Mouse (Mus musculus) neural tube, embryonic 12.5 days (tissue): ENCODE data around the gene AF067063. TPM values are rescaled to one million over a fixed set of nuclear protein-coding genes. Genes with fewer than 3 reads are reported as not detected.
"Not testable (repeated sequence)": the region's sequence is repeated elsewhere in the genome, so short reads cannot be mapped to it uniquely, and the experiment has no call there.

Experiments used
- ATAC-seq: fragments of 200-750 bp; cut with Nextera tagmentation; 2 replicates; pipeline ENCODE4 v1.8.0; 2017; ENCODE audit warnings: low read depth, mild to moderate bottlenecking, moderate TSS enrichment, moderate library complexity; ENCODE audit not compliant: low FRiP score
- H3K27ac ChIP-seq: fragments of 300-500 bp; sonication (generic); 2 replicates; pipeline ENCODE4 v1.5.1; 2016
- H3K27me3 ChIP-seq: fragments of 300-500 bp; sonication (generic); replicated peaks from 2 replicates; pipeline ENCODE4 v1.6.1; 2016; ENCODE audit warnings: mild to moderate bottlenecking
- H3K36me3 ChIP-seq: fragments of 300-500 bp; sonication (generic); 2 replicates; pipeline ENCODE4 v1.6.1; 2016; ENCODE audit warnings: mild to moderate bottlenecking
- H3K4me1 ChIP-seq: fragments of 300-500 bp; sonication (generic); 2 replicates; pipeline ENCODE4 v1.6.1; 2016
- H3K4me2 ChIP-seq: fragments of 300-500 bp; sonication (generic); replicated peaks from 2 replicates; pipeline ENCODE4 v1.6.1; 2016; ENCODE audit warnings: mild to moderate bottlenecking
- H3K4me3 ChIP-seq: fragments of 300-500 bp; sonication (generic); 2 replicates; pipeline ENCODE4 v1.5.1; 2016
- H3K9ac ChIP-seq: fragments of 300-500 bp; sonication (generic); 2 replicates; pipeline ENCODE4 v1.6.1; 2016; ENCODE audit warnings: mild to moderate bottlenecking
- H3K9me3 ChIP-seq: fragments of 300-500 bp; sonication (generic); 2 replicates; pipeline ENCODE4 v1.6.1; 2016; ENCODE audit warnings: mild to moderate bottlenecking
- WGBS: fragments of 180-500 bp; shearing (Covaris S2); methylation state at CpG from one replicate; pipeline ENCODE4 v1.1.7; 2016; 5-methylcytosine and 5-hydroxymethylcytosine counted together
- polyA plus RNA-seq: library from polyadenylated mRNA; unstranded; fragments of >200 nt; fragmentation: Nextera tagmentation; extraction: Ambion mirVana; gene quantifications from 2 replicates; pipeline ENCODE4 v1.2.1, GENCODE M21; 2016

Gene AF067063
- not detected in 2 replicates for polyA plus RNA-seq

DNA sequence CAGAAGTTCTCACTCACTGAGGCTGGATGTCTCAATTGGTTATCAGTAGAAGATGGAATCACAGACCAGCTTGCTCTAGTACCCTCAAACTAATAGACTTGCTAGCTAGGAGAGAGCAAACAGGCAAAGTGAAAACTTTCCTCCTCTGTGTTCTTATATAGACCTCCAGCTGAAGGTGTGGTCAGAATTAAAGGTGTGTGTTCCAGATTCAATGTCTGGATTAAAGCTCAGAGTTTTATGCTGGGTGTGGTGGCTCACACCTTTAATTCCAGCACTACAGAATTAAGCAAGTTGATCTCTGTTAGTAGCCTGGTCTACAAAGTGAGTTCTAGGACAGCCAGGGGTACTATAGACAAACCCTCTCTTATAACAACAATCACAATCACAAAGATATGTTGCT, at the start of gene AF067063:
Gene AF067063, minus strand, starts transcription at position 101 of the 400 bp plus-strand sequence.
- ATAC-seq = not testable (repeated sequence)

DNA sequence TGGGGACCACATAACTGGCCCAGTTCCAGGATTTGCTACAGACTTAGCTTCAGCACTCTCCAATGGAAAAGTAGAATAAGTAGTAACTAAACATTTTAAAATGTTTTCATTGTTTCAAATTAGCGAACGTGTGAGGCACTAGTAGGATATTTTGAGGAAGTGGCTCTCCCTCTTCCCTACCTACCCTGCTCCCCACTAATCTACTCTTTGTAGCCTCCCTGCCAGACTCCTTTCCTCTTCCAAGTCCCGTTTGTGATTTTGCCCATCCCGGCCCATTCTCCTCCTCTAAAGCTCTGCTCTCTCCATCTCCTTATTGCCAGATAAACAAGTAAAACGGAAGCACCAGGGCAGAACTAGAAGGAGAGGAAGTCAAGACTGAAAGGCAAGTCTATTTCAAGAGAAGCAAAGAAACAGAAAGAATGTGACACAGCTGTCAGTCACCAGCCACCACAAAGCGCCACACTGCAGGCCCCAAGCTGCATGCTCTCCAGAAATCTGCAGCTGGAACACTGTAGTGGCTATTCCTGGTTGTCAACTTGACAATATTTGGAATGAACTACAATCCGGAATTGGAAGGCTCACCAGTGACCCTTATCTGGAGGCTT, 34.5 kb upstream of the AF067063 start:
- not testable (repeated sequence) for H3K9ac ChIP-seq, H3K27me3 ChIP-seq, H3K9me3 ChIP-seq, H3K27ac ChIP-seq, H3K4me1 ChIP-seq, H3K4me3 ChIP-seq, ATAC-seq, H3K36me3 ChIP-seq, H3K4me2 ChIP-seq
- 84% methylated on average over 6 of the region's 7 CpGs for WGBS

More for the DNA sequence above, at the start of gene AF067063:
- H3K9ac ChIP-seq, H3K27me3 ChIP-seq, H3K4me1 ChIP-seq, H3K9me3 ChIP-seq, H3K4me3 ChIP-seq, H3K36me3 ChIP-seq, H3K27ac ChIP-seq, H3K4me2 ChIP-seq: not testable (repeated sequence)

DNA sequence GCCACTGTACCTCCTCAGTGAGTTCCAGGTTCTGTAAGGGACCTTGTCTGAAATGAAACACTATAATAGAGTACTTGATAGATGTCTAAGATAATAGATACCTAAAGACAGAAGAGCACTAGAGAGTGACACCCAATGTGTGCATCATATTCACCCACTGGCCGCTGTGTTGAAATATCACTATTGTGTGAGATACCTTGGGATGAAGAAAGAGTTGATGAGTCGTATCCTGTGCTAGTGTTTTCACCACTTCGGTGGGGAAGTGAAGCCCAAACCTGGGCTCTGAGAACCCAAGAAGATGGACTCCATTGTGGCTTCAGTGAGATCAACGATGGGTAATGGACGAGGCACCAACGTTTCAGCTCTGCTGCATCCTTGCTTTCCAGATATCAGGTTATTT, 32.4 kb upstream of the AF067063 start:
- H3K4me2 ChIP-seq = not testable (repeated sequence)
- WGBS = no CpG with 5 or more reads among the region's 6 CpGs

DNA sequence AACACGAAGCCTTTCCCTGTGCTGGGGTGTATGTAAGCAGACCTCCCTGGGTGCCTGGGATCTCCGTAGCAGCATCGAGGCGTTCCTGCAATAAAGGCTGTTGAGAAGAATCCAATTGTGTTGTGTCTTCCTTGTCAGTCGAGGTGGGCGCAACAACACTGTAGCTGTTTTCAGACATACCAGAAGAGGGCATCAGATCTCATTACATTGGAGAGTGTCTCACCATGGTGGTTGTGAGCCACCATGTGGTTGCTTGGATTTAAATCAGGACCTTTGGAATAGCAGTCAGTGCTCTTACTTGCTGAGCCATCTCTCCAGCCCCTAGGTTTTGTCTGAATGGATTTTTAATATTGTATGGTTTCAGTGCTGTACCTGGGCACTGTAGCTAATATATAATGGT, 10.0 kb upstream of the AF067063 start:
- not testable (repeated sequence) for H3K9ac ChIP-seq, H3K4me2 ChIP-seq, H3K36me3 ChIP-seq, H3K4me3 ChIP-seq, H3K27me3 ChIP-seq, H3K9me3 ChIP-seq, H3K4me1 ChIP-seq, H3K27ac ChIP-seq
- ATAC-seq = peak; percentile 22; the same call in 1 of the 2 replicates
- WGBS = 29% methylated on average over 6 of the region's 6 CpGs

More for the DNA sequence above, 32.4 kb upstream of the AF067063 start:
- H3K4me1 ChIP-seq, H3K27me3 ChIP-seq, ATAC-seq, H3K9ac ChIP-seq, H3K36me3 ChIP-seq, H3K9me3 ChIP-seq, H3K27ac ChIP-seq, H3K4me3 ChIP-seq: not testable (repeated sequence)

DNA sequence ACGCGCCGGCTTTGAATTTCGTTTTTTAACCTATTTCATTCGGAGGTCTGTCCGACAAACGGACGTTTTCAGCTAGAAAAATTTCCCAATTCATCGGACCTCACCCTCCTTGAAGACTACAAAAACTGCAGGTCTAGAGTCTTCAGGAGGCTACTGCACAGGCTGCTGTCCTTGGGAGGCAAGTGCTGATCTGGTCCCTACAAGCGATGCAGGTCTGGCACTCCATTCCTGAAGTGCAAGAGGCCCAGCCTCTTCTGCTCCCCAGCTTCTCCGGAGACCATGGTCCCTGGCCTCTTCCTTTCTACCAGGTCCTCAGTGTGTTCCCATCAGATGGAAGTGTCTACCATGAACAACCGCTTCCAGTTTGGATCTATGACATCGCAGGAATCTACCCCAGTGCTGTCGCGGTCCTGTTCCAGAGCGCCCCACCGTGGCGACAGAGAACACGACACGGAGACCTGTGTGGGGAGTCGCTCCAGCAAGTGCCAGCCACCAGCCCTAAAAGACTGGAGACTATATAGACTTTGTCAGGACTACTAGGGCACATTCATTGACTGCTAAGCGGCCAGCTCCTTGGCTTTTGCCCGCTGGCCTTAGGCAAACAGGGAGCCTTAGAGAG, 7.8 kb upstream of the AF067063 start:
- WGBS = 6% methylated on average over 14 of the region's 23 CpGs
- not testable (repeated sequence) for H3K9ac ChIP-seq, H3K4me3 ChIP-seq, H3K27me3 ChIP-seq, H3K4me1 ChIP-seq, H3K27ac ChIP-seq, H3K36me3 ChIP-seq, H3K9me3 ChIP-seq
- peak overlapping the region; percentile 33; the same call in 1 of the 2 replicates for H3K4me2 ChIP-seq
- ATAC-seq = peak; percentile 30; the same call in 1 of the 2 replicates

DNA sequence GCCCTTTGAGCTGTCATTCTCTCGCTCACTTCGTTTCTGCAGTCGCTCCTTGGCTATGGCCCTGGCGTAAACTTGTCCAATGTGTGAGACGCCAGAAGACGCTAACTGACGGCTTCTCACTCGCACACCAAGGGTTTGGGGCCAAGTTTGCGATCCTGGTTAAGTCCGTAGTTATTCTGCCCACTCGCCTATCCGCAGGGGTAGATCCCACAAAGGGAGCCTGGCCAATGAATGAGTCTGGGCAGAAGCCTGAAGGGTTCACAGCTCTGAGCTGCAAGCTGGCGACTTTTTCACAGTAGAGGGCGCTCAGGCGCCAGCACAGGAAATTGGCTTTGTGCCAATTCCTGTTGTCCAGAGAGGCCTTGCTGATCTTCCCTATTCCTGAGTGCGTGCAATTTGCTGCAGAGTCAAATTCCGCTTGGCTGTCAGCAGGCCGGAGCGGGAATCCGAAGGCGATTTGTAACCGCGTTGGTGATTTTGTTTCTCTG, 6.4 kb upstream of the AF067063 start:
- 0 out of 2 replicates have a peak overlapping the region, but pooled peaks have one; percentile 11 for H3K4me3 ChIP-seq
- peak; percentile 83 for ATAC-seq

DNA sequence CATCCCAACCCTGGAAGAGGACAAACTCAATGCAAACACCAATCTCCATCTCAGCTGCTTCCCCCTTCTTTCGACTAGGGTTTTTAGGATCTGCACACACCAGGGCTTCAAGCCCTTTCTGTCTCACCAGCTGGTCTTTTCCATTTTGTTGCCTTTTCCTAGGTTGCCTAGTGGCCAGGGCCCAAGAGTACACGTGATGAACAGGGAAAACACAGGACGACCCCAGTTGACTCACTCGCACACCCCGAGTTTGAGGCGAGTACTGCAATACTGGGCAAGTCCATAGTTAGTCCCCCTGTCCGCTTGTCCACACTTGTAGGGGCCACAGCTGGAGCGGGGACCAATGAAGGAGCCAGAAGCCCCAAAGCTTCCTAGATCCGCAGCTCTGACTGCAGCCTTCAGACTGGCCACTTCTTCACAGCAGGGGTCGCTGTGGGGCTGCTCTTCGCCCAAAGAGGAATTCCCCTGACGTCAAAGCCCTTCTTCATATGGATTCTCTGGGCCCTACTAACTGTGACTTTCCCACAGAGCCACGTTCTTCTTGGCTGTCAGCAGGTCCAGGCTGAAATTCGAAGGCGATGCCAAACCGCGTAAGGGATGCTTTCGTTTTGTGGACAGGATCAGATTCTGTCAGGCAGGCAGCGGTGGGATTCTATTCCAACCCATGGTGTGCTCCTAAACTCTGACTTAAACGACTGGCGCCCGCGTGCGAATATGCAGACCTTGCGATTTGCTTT, 5.5 kb upstream of the AF067063 start, which contains the start of gene D13Ertd608e:
Gene D13Ertd608e, plus strand, starts transcription at position 687 of the 737 bp plus-strand sequence.
- H3K4me2 ChIP-seq = peak within 1 kb of the TSS; percentile 44
- H3K36me3 ChIP-seq, H3K9ac ChIP-seq, H3K27me3 ChIP-seq, H3K9me3 ChIP-seq, H3K27ac ChIP-seq, H3K4me1 ChIP-seq: not testable (repeated sequence)
- 13% methylated on average over 19 of the region's 25 CpGs for WGBS
- 0 out of 2 replicates have a peak within 1 kb of the TSS, but pooled peaks have one; percentile 11 for H3K4me3 ChIP-seq
- peak; percentile 39; the same call in 1 of the 2 replicates for ATAC-seq

More for the DNA sequence above, 6.4 kb upstream of the AF067063 start:
- H3K9ac ChIP-seq, H3K27me3 ChIP-seq, H3K27ac ChIP-seq, H3K36me3 ChIP-seq, H3K9me3 ChIP-seq, H3K4me1 ChIP-seq: not testable (repeated sequence)
- WGBS = 12% methylated on average over 23 of the region's 23 CpGs
- H3K4me2 ChIP-seq = peak overlapping the region; percentile 44

DNA sequence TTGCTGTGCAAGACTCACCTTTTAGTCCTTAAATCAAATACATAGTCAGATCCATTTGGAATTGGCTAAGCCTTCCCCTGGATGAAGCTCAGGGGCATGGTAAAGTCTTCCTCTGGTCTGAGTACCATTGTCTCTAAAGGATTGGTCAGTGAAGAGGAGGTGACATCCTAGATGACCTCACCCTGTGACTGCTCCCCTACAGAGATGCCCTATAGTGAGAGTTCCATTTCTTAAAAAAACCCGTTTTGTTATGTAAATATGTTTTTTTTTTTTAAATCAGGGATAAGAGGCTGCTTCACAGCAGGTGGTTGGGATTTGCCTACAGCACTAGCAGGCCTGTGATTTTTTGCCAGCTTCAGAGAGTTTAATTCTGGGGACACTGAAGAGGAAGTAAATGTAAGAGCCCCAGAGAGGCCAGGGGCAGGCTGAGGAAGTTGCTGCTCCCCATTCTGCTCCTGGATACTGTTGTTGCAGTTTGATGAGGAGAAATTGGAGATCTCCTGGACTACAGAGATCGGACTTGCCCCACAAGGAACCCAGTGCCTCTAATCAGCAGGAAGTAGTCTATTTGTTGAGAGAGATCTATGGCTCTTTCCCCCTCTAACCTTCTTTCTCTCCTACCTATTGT, 12.3 kb downstream of the AF067063 start:
- H3K4me1 ChIP-seq = no peaks in the 10 kb centered on the region
- 27% methylated on average over 2 of the region's 2 CpGs for WGBS
- no peak for ATAC-seq
- H3K4me2 ChIP-seq = no peak overlapping the region
- H3K27me3 ChIP-seq = no peaks in the 10 kb centered on the region
- H3K9me3 ChIP-seq = no peaks in the 10 kb centered on the region
- H3K36me3 ChIP-seq = no peaks in the 10 kb centered on the region
- no peak overlapping the region for H3K9ac ChIP-seq
- no peak overlapping the region for H3K27ac ChIP-seq
- H3K4me3 ChIP-seq = no peak overlapping the region

DNA sequence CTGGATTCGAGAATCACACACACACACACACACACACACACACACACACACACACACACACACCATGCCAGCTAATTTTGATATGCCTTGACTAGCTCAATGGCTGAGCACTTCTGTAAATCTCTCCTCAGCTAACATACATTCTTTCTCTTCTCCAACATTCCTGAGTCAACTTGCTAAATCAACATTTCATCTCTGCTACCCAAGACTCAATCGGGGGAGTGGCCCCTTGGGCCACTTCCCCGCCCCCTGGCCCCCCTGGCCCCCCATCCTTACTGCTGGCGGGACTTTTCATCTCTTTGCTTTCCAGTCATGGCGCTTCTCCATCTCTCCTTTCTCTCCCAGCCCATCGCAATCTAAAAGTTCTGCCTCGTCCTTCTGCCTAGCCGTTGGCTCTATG, 13.2 kb downstream of the AF067063 start:
- no peaks in the 10 kb centered on the region for H3K36me3 ChIP-seq
- 58% methylated on average over 8 of the region's 8 CpGs for WGBS
- no peak overlapping the region for H3K27ac ChIP-seq
- no peak overlapping the region for H3K9ac ChIP-seq
- no peak overlapping the region for H3K4me2 ChIP-seq
- no peaks in the 10 kb centered on the region for H3K27me3 ChIP-seq
- no peak for ATAC-seq
- no peaks in the 10 kb centered on the region for H3K9me3 ChIP-seq
- no peak overlapping the region for H3K4me3 ChIP-seq
- no peaks in the 10 kb centered on the region for H3K4me1 ChIP-seq

DNA sequence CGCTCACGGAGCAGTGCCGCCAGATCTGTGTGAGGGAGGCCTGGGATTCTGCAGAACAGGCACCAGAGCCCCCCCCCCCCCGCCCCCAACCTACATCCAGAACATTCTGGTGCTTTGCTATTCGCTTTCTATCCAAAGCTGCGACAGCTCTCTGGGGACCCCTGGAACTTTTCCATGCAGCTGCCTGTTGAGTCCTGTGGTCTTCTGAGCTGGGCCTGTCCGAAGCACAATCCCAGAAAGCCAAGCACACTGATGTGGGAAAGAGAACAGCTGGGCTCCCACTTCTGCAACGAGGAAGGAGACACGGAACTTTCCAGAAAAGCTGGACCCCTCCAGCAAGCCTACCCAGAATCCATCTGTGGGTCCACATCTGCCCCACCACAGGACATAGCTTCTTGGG, 20.0 kb downstream of the AF067063 start:
- Histone ChIP-seq H3K4me2 (no peak overlapping the region), H3K36me3 (no peaks in the 10 kb centered on the region), H3K4me3 (no peak overlapping the region), H3K27ac (no peak overlapping the region), H3K9me3 (no peaks in the 10 kb centered on the region), H3K27me3 (no peaks in the 10 kb centered on the region), H3K4me1 (no peaks in the 10 kb centered on the region), H3K9ac (no peak overlapping the region)
- 88% methylated on average over 9 of the region's 9 CpGs for WGBS
- no peak for ATAC-seq

DNA sequence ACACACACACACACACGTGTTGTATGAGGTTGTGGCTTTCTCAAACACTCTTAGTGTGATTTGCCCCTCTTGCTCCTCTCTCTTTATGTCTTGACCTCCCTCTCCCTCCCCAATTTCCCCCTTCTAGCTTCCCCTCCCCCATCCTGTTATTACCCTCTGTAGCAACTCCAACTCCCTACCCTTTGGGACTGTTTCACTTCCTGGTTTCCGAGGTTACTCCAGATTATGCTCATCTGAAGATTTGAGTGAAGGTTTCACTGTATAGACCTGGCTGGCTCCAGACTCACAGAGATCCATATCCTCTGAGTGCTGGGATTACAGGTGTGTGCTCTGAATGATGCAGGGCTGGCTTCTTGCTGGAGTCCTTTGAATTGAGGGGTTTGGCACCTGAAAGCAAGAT, 21.1 kb downstream of the AF067063 start:
- no peaks in the 10 kb centered on the region for H3K4me1 ChIP-seq
- ATAC-seq = no peak
- H3K27me3 ChIP-seq = no peaks in the 10 kb centered on the region
- no peak overlapping the region for H3K9ac ChIP-seq
- no peak overlapping the region for H3K4me2 ChIP-seq
- H3K27ac ChIP-seq = no peak overlapping the region
- WGBS = 66% methylated on average over 2 of the region's 2 CpGs
- no peak overlapping the region for H3K4me3 ChIP-seq
- H3K9me3 ChIP-seq = no peaks in the 10 kb centered on the region
- no peaks in the 10 kb centered on the region for H3K36me3 ChIP-seq

DNA sequence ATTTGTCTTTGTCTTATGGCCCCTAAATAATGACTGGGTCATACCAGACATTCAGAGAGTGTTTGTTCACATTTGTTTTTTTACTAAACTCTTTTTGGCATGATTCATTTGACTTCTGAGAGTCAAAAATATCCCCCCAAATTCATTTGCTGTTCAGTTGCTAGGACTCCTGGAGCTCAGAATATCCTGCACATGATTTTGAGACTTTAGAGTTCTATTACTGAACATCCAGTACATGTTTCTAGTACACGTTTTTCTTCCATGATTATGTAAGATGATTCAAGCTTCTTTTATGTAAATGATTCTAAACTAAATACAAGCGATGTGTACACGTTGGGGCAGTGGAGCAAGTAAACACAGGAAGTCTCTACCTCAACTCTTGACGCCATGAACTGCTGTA, 32.4 kb downstream of the AF067063 start:
- no peaks in the 10 kb centered on the region for H3K9me3 ChIP-seq
- H3K9ac ChIP-seq = no peak overlapping the region
- H3K4me3 ChIP-seq = no peak overlapping the region
- no peaks in the 10 kb centered on the region for H3K27me3 ChIP-seq
- H3K4me2 ChIP-seq = no peak overlapping the region
- no peak for ATAC-seq
- no peak overlapping the region for H3K27ac ChIP-seq
- H3K4me1 ChIP-seq = no peaks in the 10 kb centered on the region
- 74% methylated on average over 4 of the region's 4 CpGs for WGBS
- H3K36me3 ChIP-seq = no peaks in the 10 kb centered on the region
